Mouse (Mus musculus) G1E (cell line): ENCODE results near the gene Rnf113a1. TPM values are rescaled to one million over a fixed set of nuclear protein-coding genes. Genes with fewer than 3 reads are reported as not detected.
A peak's percentile ranks its signal among the peaks of the same experiment; 100 is the strongest.
"Not testable (repeated sequence)": the region's sequence is repeated elsewhere in the genome, so short reads cannot be mapped to it uniquely, and the experiment has no call there.

Experiments used
- ATAC-seq: 2 replicates; pipeline ENCODE4 v1.8.0; 2016; ENCODE audit warnings: mild to moderate bottlenecking; ENCODE audit not compliant: insufficient number of reproducible peaks, poor library complexity, low FRiP score, severe bottlenecking; ENCODE audit errors: extremely low read depth
- DNase-seq: peaks from one replicate; pipeline ENCODE4 v3.0.0; 2012; ENCODE audit warnings: low spot score
- H3K27me3 ChIP-seq: 2 replicates; pipeline ENCODE4 v1.6.1; 2012; ENCODE audit warnings: mild to moderate bottlenecking, low read length, inconsistent platforms; ENCODE audit not compliant: insufficient read depth
- H3K36me3 ChIP-seq: replicated peaks from 2 replicates; pipeline ENCODE3; 2012; ENCODE audit warnings: mild to moderate bottlenecking, inconsistent platforms
- H3K4me1 ChIP-seq: 2 replicates; pipeline ENCODE4 v1.6.1; 2012; ENCODE audit warnings: low read depth, low read length, inconsistent platforms, mixed read lengths; ENCODE audit not compliant: insufficient read depth
- H3K4me3 ChIP-seq: 2 replicates; pipeline ENCODE4 v1.5.1; 2012; ENCODE audit warnings: low read depth, mild to moderate bottlenecking, inconsistent platforms, low read length, moderate library complexity, mixed read lengths
- H3K9me3 ChIP-seq: replicated peaks from 2 replicates; pipeline ENCODE4 v1.6.1; 2012; ENCODE audit warnings: inconsistent platforms
- CTCF ChIP-seq: IDR thresholded peaks from 2 replicates; pipeline ENCODE4 v1.5.1; 2012; ENCODE audit warnings: low read depth, low read length, inconsistent platforms, mixed read lengths
- GATA1 ChIP-seq: IDR thresholded peaks from 2 replicates; pipeline ENCODE4 v1.6.1; 2012; ENCODE audit warnings: borderline replicate concordance, low read length, inconsistent platforms, mixed read lengths
- GATA2 ChIP-seq: IDR thresholded peaks from 2 replicates; pipeline ENCODE4 v1.6.1; 2012; ENCODE audit warnings: low read depth, low read length, inconsistent platforms, borderline replicate concordance
- POLR2AphosphoS5 ChIP-seq: IDR thresholded peaks from 2 replicates; pipeline ENCODE4 v1.6.1; 2012; ENCODE audit warnings: low read depth, low read length, inconsistent platforms; ENCODE audit not compliant: insufficient replicate concordance
- TAL1 ChIP-seq: conservative IDR thresholded peaks from 2 replicates; pipeline ENCODE4 v1.6.1; 2012; ENCODE audit warnings: low read depth, low read length, inconsistent platforms, mixed read lengths
- polyA plus RNA-seq: library from polyadenylated mRNA; stranded (reverse); fragments of >175 nt; gene quantifications from 2 replicates; pipeline ENCODE4 v1.2.3, GENCODE M21; 2012
- total RNA-seq, 2 experiments: library from RNA; stranded (forward) in 1 of 2; stranded (reverse) in 1 of 2; fragments of 200-1000 nt in 1 of 2; fragments of >200 nt in 1 of 2; fragmentation: Nextera tagmentation in 1 of 2; gene quantifications; 2 replicates each; pipeline ENCODE4 v1.2.3; 2014 to 2017

Gene Rnf113a1
- total RNA-seq (2014; fragmentation: Nextera tagmentation) (3.9 and 5.0 TPM in 2 replicates), total RNA-seq (2017) (4.5 and 8.7 TPM in 2 replicates), polyA plus RNA-seq (7.8 and 8.2 TPM in 2 replicates)

DNA sequence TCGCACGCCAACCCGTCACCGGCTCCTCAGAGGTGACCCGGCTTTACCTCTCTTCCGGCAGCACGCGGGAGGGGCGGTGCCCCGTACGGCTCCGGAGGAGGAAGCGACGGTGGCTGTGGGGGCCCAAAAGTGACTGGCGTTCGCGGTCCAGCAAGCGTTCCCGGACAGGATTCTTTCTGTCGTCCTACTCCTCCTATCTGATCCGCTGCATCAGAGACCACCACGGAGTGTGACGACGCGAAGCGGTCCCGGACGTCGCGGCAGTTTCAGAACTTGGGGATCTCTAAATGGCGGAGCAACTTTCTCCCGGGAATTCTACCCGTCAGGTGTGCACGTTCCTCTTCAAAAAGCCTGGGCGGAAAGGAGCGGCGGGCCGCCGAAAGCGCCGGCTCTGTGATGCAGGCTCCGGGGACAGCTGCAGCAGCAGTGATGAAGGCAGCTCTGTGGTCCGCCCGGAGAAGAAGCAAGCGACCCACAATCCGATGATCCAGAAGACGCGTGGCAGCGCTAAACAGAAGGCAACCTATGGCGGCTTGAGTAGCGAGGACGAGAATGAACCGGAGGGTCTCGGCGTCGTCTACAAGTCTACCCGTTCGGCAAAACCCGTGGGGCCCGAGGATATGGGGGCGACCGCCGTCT is at the start of gene Rnf113a1, which contains the start of gene Ndufa1:
Rnf113a1 (plus strand) TSS at position 141 of the 639 bp plus-strand sequence.
Ndufa1 (minus strand) TSS at position 59 of the 639 bp plus-strand sequence.
- ATAC-seq = peak; percentile 68
- Histone ChIP-seq H3K4me3 (peak within 1 kb of the TSS; percentile 76), H3K4me1 (peaks cover 9% of the 10 kb centered on the region), H3K9me3 (no peaks in the 10 kb centered on the region), H3K27me3 (no peaks in the 10 kb centered on the region), H3K36me3 (peaks cover 25% of the 10 kb centered on the region)
- TF ChIP-seq GATA2 (no peak), CTCF (no peak), TAL1 (no peak), GATA1 (no peak), POLR2AphosphoS5 (no peak)
- peak; percentile 43 for DNase-seq

DNA sequence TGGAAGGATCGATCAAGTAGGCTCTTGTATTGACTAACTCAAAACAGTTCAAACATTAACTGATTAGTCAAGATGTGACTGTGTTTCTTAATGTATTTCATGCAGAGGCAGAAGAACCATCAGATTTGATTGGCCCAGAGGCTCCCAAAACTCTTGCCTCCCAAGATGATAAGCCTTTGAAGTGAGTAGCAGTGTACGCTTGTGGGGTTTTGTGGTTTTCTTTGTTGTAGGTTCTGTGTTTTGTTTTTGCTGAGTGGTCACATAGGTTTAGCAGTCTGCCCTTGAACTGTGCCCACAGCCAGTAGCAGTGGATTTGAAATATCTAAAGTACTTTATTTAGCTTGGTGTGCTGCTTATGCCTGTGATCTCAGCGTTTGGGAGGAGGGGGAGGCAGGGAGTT is 49.3 kb upstream of the Rnf113a1 start:
- ATAC-seq (no peak), DNase-seq (no peak)
- Histone ChIP-seq H3K27me3 (no peaks in the 10 kb centered on the region), H3K4me3 (no peak overlapping the region), H3K4me1 (no peaks in the 10 kb centered on the region), H3K36me3 (peaks cover 63% of the 10 kb centered on the region), H3K9me3 (no peaks in the 10 kb centered on the region)
- TF ChIP-seq GATA1 (no peak), POLR2AphosphoS5 (no peak), TAL1 (no peak), GATA2 (no peak), CTCF (no peak)

DNA sequence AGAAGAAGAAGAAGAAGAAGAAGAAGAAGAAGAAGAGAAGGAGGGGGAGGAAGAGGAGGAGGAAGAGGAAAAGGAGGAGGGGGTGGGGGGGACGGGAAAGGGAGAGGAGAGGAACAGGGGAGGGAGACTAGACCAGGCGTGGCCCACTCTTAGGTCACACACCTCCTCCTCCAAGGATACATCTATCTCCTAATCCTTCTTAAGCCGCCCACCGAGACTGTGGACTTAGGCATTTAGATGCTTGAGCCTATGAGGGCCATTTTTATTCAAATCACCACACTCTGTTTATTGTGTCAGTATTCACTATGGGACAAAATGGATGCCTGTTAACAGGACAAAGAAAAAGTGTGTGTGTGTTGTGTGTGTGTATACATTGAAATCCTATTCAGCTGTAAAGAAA is 46.5 kb upstream of the Rnf113a1 start:
- not testable (repeated sequence) for H3K27me3 ChIP-seq, H3K4me1 ChIP-seq, H3K9me3 ChIP-seq, ATAC-seq, H3K4me3 ChIP-seq, DNase-seq
- peaks cover 56% of the 10 kb centered on the region for H3K36me3 ChIP-seq

DNA sequence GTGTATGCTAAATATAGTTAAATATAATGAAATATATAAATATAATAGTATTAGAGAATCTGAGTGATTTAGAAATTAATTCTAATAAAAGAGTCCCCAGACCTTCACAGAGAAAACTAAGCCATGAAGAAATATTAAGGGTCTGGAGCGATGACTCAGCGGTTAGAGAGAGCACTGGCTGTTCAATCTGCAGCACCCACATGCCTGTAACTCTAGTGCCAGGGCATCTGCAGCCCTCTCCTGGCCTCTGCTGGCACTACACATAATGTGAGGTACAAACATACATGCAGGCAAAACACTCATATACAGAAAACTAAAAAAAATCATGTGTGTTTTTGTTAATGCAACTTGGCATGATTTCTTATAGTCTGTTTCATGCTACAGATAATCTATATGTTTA is 46.1 kb upstream of the Rnf113a1 start:
- H3K36me3 ChIP-seq = peaks cover 56% of the 10 kb centered on the region

DNA sequence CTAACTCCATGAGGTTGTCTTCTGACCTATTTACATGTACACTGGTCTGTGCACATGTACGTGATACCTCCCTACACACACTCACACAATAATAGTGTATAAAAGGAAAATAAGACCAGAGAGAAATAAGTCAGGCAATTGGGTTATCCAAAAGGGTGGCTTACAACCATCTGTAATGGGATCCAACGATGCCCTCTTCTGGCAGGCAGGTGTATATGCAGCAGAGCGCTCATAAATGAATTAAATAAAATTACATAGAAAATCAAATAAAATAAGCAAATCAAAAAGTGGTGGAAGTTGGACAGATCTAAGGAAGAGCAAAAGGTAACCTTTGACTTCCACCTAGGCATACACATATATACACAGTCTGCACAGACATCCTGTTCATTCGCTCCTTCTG is 33.2 kb upstream of the Rnf113a1 start:
- peaks cover 61% of the 10 kb centered on the region for H3K36me3 ChIP-seq
- H3K4me3 ChIP-seq = no peak overlapping the region
- H3K27me3 ChIP-seq = no peaks in the 10 kb centered on the region
- no peak for TF ChIP-seq GATA1
- TF ChIP-seq CTCF = 0 out of 2 replicates have a peak, but pooled peaks have one; percentile 14
- TF ChIP-seq POLR2AphosphoS5 = no peak
- no peak for DNase-seq
- no peaks in the 10 kb centered on the region for H3K9me3 ChIP-seq
- H3K4me1 ChIP-seq = peaks cover 4% of the 10 kb centered on the region; the same call in 1 of the 2 replicates
- ATAC-seq = no peak

More for the DNA sequence above, 46.1 kb upstream of the Rnf113a1 start:
- DNase-seq (no peak), ATAC-seq (peak; percentile 49)
- TF ChIP-seq POLR2AphosphoS5 (no peak), TAL1 (no peak), CTCF (no peak), GATA2 (no peak), GATA1 (no peak)
- no peaks in the 10 kb centered on the region for H3K4me1 ChIP-seq
- no peaks in the 10 kb centered on the region for H3K9me3 ChIP-seq
- no peak overlapping the region for H3K4me3 ChIP-seq
- H3K27me3 ChIP-seq = no peaks in the 10 kb centered on the region

DNA sequence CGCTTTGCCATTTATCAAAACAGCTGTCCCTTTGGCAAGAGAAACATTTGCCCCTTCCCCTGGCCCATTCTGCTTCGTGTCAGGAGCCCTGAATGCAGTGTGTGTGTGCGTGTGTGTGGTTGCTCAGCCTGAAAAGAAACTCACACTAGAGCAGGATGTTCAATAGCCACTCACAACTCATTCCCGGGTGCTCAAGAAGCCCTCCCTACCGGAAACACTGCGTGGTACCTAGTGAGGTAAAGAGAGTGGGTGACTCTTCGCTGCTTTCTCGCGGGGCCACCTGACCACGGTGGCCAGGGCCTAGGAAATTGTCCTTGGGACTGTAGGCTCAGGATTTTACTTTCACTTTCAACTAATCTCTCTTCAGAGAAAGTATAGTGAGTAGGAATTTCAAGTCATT is 29.9 kb upstream of the Rnf113a1 start:
- ATAC-seq = no peak
- TF ChIP-seq POLR2AphosphoS5 = no peak
- no peak for DNase-seq
- H3K9me3 ChIP-seq = no peaks in the 10 kb centered on the region
- H3K36me3 ChIP-seq = peaks cover 44% of the 10 kb centered on the region
- H3K27me3 ChIP-seq = no peaks in the 10 kb centered on the region
- H3K4me1 ChIP-seq = peaks cover 4% of the 10 kb centered on the region; the same call in 1 of the 2 replicates
- H3K4me3 ChIP-seq = no peak overlapping the region

DNA sequence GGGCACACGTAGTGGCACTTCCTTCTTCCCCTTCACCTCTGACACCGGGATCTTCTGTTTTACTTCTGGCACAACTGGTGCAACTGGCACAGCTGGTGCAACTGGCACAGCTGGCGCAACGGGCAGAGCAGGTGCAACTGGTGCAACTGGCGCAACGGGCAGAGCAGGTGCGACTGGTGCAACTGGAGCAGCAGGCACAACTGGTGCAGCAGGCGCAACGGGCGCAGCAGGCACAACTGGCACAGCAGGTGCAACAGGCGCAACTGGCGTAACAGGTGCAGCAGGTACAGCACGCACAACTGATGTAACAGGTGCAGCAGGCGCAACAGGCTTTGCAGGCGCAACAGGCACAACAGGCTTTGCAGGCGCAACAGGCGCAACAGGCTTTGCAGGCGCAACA is 27.9 kb upstream of the Rnf113a1 start:
- no peak overlapping the region for H3K4me3 ChIP-seq
- no peaks in the 10 kb centered on the region for H3K9me3 ChIP-seq
- H3K27me3 ChIP-seq = no peaks in the 10 kb centered on the region
- peaks cover 30% of the 10 kb centered on the region for H3K36me3 ChIP-seq
- H3K4me1 ChIP-seq = peaks cover 4% of the 10 kb centered on the region; the same call in 1 of the 2 replicates
- ATAC-seq (no peak), DNase-seq (no peak)
- no peak for TF ChIP-seq CTCF
- no peak for TF ChIP-seq GATA2
- no peak for TF ChIP-seq GATA1
